Mouse (Mus musculus) ES-CJ7 (cell line): ENCODE results near the gene 5730522E02Rik.
A peak's percentile ranks its signal among the peaks of the same experiment; 100 is the strongest.

Source experiments
- DNase-seq: peaks from one replicate; pipeline ENCODE4 v3.0.0; 2011; ENCODE audit warnings: low read depth, low spot score

The 5730522E02Rik gene

GRCm38 (mm10) chr11:26004018-26004417 lies 206.5 kb downstream of the 5730522E02Rik start:
- DNase-seq: no peak

- DNase-seq: no peak
Measured at GRCm38 (mm10) chr11:25999738-26000137, 210.8 kb downstream of the 5730522E02Rik start.

GRCm38 (mm10) chr11:25997469-25997868 lies 213.1 kb downstream of the 5730522E02Rik start:
- DNase-seq: no peak

- peak; percentile 84 for DNase-seq
Measured at GRCm38 (mm10) chr11:25994128-25994527, 216.4 kb downstream of the 5730522E02Rik start.

- DNase-seq: no peak
Measured at GRCm38 (mm10) chr11:25992216-25992615, 218.3 kb downstream of the 5730522E02Rik start.

GRCm38 (mm10) chr11:25978736-25979276 lies 231.8 kb downstream of the 5730522E02Rik start:
- DNase-seq: no peak

- DNase-seq: no peak
Measured at GRCm38 (mm10) chr11:25941504-25941903, 269.1 kb downstream of the 5730522E02Rik start.

- no peak for DNase-seq
Measured at GRCm38 (mm10) chr11:25940716-25941294, 269.8 kb downstream of the 5730522E02Rik start.

GRCm38 (mm10) chr11:25926267-25926666 lies 284.3 kb downstream of the 5730522E02Rik start:
- no peak for DNase-seq

GRCm38 (mm10) chr11:25902321-25902720 lies 308.2 kb downstream of the 5730522E02Rik start:
- DNase-seq: no peak

GRCm38 (mm10) chr11:25901666-25902065 lies 308.9 kb downstream of the 5730522E02Rik start:
- DNase-seq: no peak

GRCm38 (mm10) chr11:25893906-25894305 lies 316.7 kb downstream of the 5730522E02Rik start:
- no peak for DNase-seq

GRCm38 (mm10) chr11:25872983-25873382 lies 337.6 kb downstream of the 5730522E02Rik start:
- DNase-seq: no peak

- DNase-seq: no peak
Measured at GRCm38 (mm10) chr11:25872317-25872716, 338.2 kb downstream of the 5730522E02Rik start.

GRCm38 (mm10) chr11:25866292-25866691 lies 344.3 kb downstream of the 5730522E02Rik start:
- no peak for DNase-seq

- DNase-seq: peak; percentile 70
Measured at GRCm38 (mm10) chr11:25862686-25863085, 347.9 kb downstream of the 5730522E02Rik start.

GRCm38 (mm10) chr11:25856629-25857568 lies 353.7 kb downstream of the 5730522E02Rik start:
- DNase-seq: no peak

- no peak for DNase-seq
Measured at GRCm38 (mm10) chr11:25855794-25856193, 354.8 kb downstream of the 5730522E02Rik start.

- DNase-seq: no peak
Measured at GRCm38 (mm10) chr11:25854216-25854615, 356.3 kb downstream of the 5730522E02Rik start.

GRCm38 (mm10) chr11:25853032-25853431 lies 357.5 kb downstream of the 5730522E02Rik start:
- DNase-seq: no peak

- no peak for DNase-seq
Measured at GRCm38 (mm10) chr11:25848824-25849644, 361.5 kb downstream of the 5730522E02Rik start.

- DNase-seq: no peak
Measured at GRCm38 (mm10) chr11:25838451-25838850, 372.1 kb downstream of the 5730522E02Rik start.
